Comparison of ENCODE assay signal across 18 mouse cellular contexts in genomic region chr12:102638878-102639277, GRCm38 (mm10).
DNase-seq lines count a peak whose midpoint lies in the region; TF ChIP-seq lines count a peak whose summit lies in the region.
"Had no signal": no experiment of that assay in that cellular context is flagged by ENCODE, and none has a peak within 500 bp of the region (broad histone marks: within the 10 kb centered on the region; RNA-seq: fewer than 3 reads in every experiment).

No protein-coding gene starts in this region.

- peak overlapping the region; percentile 76; the same call in 1 of the 2 replicates for H3K27ac ChIP-seq in layer of hippocampus, adult 2 months
- H3K27ac ChIP-seq: heart, embryonic 10.5 days; midbrain, embryonic 10.5 days; neural tube, embryonic 12.5 days; stomach, embryonic 15.5 days had no signal

- TF ChIP-seq CTCF in layer of hippocampus, adult 2 months (conservative IDR thresholded peaks at IDR 0.05), result no peak

- H3K4me3 ChIP-seq in layer of hippocampus, adult 2 months, result no peak overlapping the region
- H3K4me3 ChIP-seq: erythroblast, embryonic 14.5 days; heart, embryonic 10.5 days; midbrain, embryonic 10.5 days; neural tube, embryonic 12.5 days; stomach, embryonic 15.5 days had no signal

- intact Hi-C loops in heart, postnatal 10 days (cut with DNase I), result no loop called here

- no peak for DNase-seq in layer of hippocampus, adult 2 months (ENCODE audit: low spot score in 2 of 2)
- no peak for DNase-seq in layer of hippocampus, adult 8-10 months (ENCODE audit: low spot score in 2 of 2)
- DNase-seq in ZHBTc4 (ENCODE audit: low read depth, low spot score) (peak; percentile 75), MN1 (ENCODE audit: low spot score) (no peak)
- peak; percentile 82 for DNase-seq in cerebellum, adult 9-10 months
- peak; percentile 43 for DNase-seq in telencephalon, adult 2 months (ENCODE audit: low read depth, low spot score)
- no peak for DNase-seq in heart, postnatal 10 days
- DNase-seq: gastrocnemius, postnatal 36 days; kidney, adult 2 months; kidney, postnatal 25 days; lung, embryonic 14.5 days; lung, postnatal 4 days; spleen, adult 18-20 months had no signal

Comparison
In these comparisons a context has a peak if more than half of its experiments do, and no peak if none do; other contexts are left out.
1. DNase-seq: peak in ZHBTc4 (single experiment), cerebellum, adult 9-10 months (single experiment) and telencephalon, adult 2 months (single experiment); none in layer of hippocampus, adult 2 months (0 of 2), layer of hippocampus, adult 8-10 months (0 of 2), heart, postnatal 10 days (0 of 2) and MN1 (single experiment).